Mouse (Mus musculus) megakaryocyte, embryonic 14.5 days (primary cell): ENCODE results near the gene Fignl2.

Experiments used
- FLI1 ChIP-seq: IDR thresholded peaks from 2 replicates; pipeline ENCODE4 v1.6.1; 2012; ENCODE audit warnings: low read length, inconsistent platforms, mixed read lengths
- GATA1 ChIP-seq: IDR thresholded peaks from 3 replicates; pipeline ENCODE4 v1.6.1; 2012; ENCODE audit warnings: mixed read lengths, low read length, inconsistent platforms, borderline replicate concordance

- TF ChIP-seq GATA1 (no peak), FLI1 (no peak)
Measured at GRCm38 (mm10) chr15:101054541-101054940, 23.8 kb downstream of the Fignl2 start.
